Mouse (Mus musculus): ENCODE data around the gene Pgbd1. TPM values are rescaled to one million over a fixed set of nuclear protein-coding genes. Genes with fewer than 3 reads are reported as not detected.
"Not testable (repeated sequence)": the region's sequence is repeated elsewhere in the genome, so short reads cannot be mapped to it uniquely, and the experiment has no call there.

Gene Pgbd1
- total RNA-seq, 1 experiment: 1.2 TPM

DNA sequence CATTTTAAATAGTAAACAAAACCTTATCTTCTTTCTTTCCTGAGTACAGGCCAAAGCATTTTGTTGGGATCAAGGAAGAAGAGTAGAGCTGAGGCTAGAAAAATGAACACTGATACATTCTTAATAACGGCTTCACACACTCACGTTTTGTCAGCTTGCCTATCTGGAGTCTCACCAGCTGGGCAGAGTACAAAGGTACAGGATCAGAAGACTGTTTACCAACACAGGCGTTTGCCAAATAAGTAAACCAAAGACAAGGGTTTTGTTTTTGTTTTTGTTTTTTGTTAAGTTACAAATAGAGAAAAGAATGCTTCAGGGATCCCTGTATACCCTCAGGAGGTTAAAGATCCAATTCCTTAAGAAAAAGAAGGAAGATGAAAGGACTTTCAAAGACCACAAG is 39.7 kb downstream of the Pgbd1 start:
- no peak overlapping the region for H3K9ac ChIP-seq (ENCODE audit: insufficient read depth, low read depth, low read length, poor library complexity, severe bottlenecking)
- no peak for DNase-seq (ENCODE audit: low read depth, low spot score)
- in situ Hi-C loops (cut with MboI; ENCODE audit: low sequenced_read_pairs in 2 of 2, unreplicated experiment in 2 of 2): no loop called here
- H3K4me3 ChIP-seq (ENCODE audit: insufficient read depth in 1 of 2, low read depth in 1 of 2, low read length in 2 of 2, poor library complexity in 1 of 2, severe bottlenecking in 1 of 2): peak overlapping the region in 1 of 2 experiments; percentile 84; a peak in 2 of 4 replicates
- H3K4me1 ChIP-seq (ENCODE audit: control insufficient read depth in 2 of 2, insufficient read depth in 2 of 2, low read length in 2 of 2, poor library complexity in 1 of 2): no peaks in the 10 kb centered on the region; a peak in 1 of 4 replicates
- TF ChIP-seq ZNF384 (IDR thresholded peaks at IDR 0.05; ENCODE audit: low read depth, low read length): no peak
- TF ChIP-seq CHD2 (IDR thresholded peaks at IDR 0.05; ENCODE audit: low read depth, low read length): no peak
- TF ChIP-seq MAFK (IDR thresholded peaks at IDR 0.05; ENCODE audit: insufficient read depth, low read depth, low read length): no peak
- TF ChIP-seq ZC3H11A (IDR thresholded peaks at IDR 0.05; ENCODE audit: borderline replicate concordance, low read depth, low read length): no peak
- TF ChIP-seq HCFC1 (IDR thresholded peaks at IDR 0.05; ENCODE audit: borderline replicate concordance, insufficient read depth, low read length): no peak
- no peaks in the 10 kb centered on the region for H3K9me3 ChIP-seq (ENCODE audit: control insufficient read depth, insufficient read depth, low read depth, low read length)
- H3K27ac ChIP-seq (ENCODE audit: insufficient read depth, low read depth, low read length, poor library complexity, severe bottlenecking): no peak overlapping the region
- H3K36me3 ChIP-seq (ENCODE audit: control insufficient read depth, insufficient read depth, low read length, poor library complexity, severe bottlenecking): no peaks in the 10 kb centered on the region

DNA sequence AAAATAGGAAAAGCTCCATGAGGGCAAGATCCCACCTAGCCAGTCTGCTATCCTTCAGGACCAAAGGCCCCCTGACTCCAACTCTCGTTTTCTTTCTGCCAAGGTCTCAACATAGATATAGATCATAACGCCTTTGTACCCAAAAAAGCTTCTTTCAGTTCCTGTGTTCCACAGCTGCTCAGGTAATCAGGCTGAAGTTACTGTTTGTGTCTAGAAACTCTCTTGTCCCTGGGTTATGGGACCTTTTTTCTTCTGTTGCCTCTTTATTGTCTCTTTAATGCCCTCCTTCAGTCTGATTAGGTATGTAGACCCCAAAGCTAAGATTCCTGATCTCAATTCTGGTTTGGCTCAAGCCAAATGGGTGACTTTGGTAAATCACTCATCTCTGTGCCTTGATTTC is 43.4 kb downstream of the Pgbd1 start:
- TF ChIP-seq MAFK (IDR thresholded peaks at IDR 0.05; ENCODE audit: insufficient read depth, low read depth, low read length): no peak
- no peak for TF ChIP-seq ZC3H11A (IDR thresholded peaks at IDR 0.05; ENCODE audit: borderline replicate concordance, low read depth, low read length)
- TF ChIP-seq ZNF384 (IDR thresholded peaks at IDR 0.05; ENCODE audit: low read depth, low read length): no peak
- TF ChIP-seq CHD2 (IDR thresholded peaks at IDR 0.05; ENCODE audit: low read depth, low read length): no peak
- TF ChIP-seq HCFC1 (IDR thresholded peaks at IDR 0.05; ENCODE audit: borderline replicate concordance, insufficient read depth, low read length): no peak
- Histone ChIP-seq H3K4me3 (ENCODE audit: insufficient read depth in 1 of 2, low read depth in 1 of 2, low read length in 2 of 2, poor library complexity in 1 of 2, severe bottlenecking in 1 of 2) (no peak overlapping the region), H3K36me3 (ENCODE audit: control insufficient read depth, insufficient read depth, low read length, poor library complexity, severe bottlenecking) (peaks cover 3% of the 10 kb centered on the region; the same call in 1 of the 2 replicates), H3K4me1 (ENCODE audit: control insufficient read depth in 2 of 2, insufficient read depth in 2 of 2, low read length in 2 of 2, poor library complexity in 1 of 2) (no peaks in the 10 kb centered on the region; a peak in 1 of 4 replicates), H3K9me3 (ENCODE audit: control insufficient read depth, insufficient read depth, low read depth, low read length) (no peaks in the 10 kb centered on the region), H3K27ac (ENCODE audit: insufficient read depth, low read depth, low read length, poor library complexity, severe bottlenecking) (no peak overlapping the region), H3K9ac (ENCODE audit: insufficient read depth, low read depth, low read length, poor library complexity, severe bottlenecking) (no peak overlapping the region)
- DNase-seq (ENCODE audit: low read depth, low spot score): no peak
- in situ Hi-C loops (cut with MboI; ENCODE audit: low sequenced_read_pairs in 2 of 2, unreplicated experiment in 2 of 2): loop anchor here in 1 of 2 experiments (25.0 kb wide), 1 partner anchor 290 kb away; the partner anchor contains the start of genes Olfr1359 and Olfr1360

DNA sequence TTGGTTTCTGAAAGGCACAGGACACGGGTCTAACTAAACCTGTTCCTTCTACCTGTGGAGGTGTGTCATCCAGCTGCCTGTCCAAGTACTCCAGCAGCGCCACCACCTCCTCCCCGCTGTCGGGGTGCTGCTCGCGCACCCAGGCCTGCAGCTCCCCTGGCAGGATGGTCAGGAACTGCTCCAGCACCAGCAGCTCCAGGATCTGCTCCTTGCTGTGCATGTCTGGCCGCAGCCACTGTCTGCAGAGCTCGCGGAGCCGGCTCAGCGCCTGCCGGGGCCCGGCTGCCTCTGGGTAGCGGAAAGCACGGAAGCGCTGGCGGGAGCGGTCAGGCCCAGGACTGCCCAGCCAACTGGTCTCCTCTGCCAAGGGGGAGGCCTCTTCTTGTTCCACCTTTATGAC is 44.8 kb downstream of the Pgbd1 start:
- H3K9me3 ChIP-seq (ENCODE audit: control insufficient read depth, insufficient read depth, low read depth, low read length); H3K36me3 ChIP-seq (ENCODE audit: control insufficient read depth, insufficient read depth, low read length, poor library complexity, severe bottlenecking); H3K4me3 ChIP-seq (ENCODE audit: insufficient read depth in 1 of 2, low read depth in 1 of 2, low read length in 2 of 2, poor library complexity in 1 of 2, severe bottlenecking in 1 of 2); H3K4me1 ChIP-seq (ENCODE audit: control insufficient read depth in 2 of 2, insufficient read depth in 2 of 2, low read length in 2 of 2, poor library complexity in 1 of 2); H3K27ac ChIP-seq (ENCODE audit: insufficient read depth, low read depth, low read length, poor library complexity, severe bottlenecking); DNase-seq (ENCODE audit: low read depth, low spot score): not testable (repeated sequence)
- H3K9ac ChIP-seq (ENCODE audit: insufficient read depth, low read depth, low read length, poor library complexity, severe bottlenecking): 0 out of 2 replicates have a peak overlapping the region, but pooled peaks have one; percentile 18
- in situ Hi-C loops (cut with MboI; ENCODE audit: low sequenced_read_pairs in 2 of 2, unreplicated experiment in 2 of 2): loop anchor here in 1 of 2 experiments (25.0 kb wide), 1 partner anchor 291 kb away; the partner anchor contains the start of genes Olfr1359 and Olfr1360

DNA sequence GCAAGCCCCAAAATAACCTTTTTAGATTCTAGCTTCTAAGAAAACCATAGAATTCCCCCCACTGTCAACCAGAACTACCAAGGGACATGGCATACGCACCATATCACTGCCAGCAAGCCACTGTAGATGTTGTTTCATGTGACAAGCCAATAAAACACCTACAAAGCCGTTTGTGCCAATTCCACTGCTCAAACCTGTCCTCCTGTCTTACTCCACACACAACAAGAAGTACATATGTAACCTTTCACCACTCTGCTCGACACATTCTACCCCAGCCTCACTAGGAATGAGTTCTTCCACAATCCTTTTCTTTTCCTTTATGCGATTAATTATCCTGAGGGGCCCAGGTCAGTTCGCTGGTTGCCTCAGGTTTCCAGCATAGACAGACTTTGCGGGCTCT is 45.2 kb downstream of the Pgbd1 start:
- Histone ChIP-seq H3K27ac (ENCODE audit: insufficient read depth, low read depth, low read length, poor library complexity, severe bottlenecking) (no peak overlapping the region), H3K9me3 (ENCODE audit: control insufficient read depth, insufficient read depth, low read depth, low read length) (no peaks in the 10 kb centered on the region), H3K9ac (ENCODE audit: insufficient read depth, low read depth, low read length, poor library complexity, severe bottlenecking) (no peak overlapping the region), H3K36me3 (ENCODE audit: control insufficient read depth, insufficient read depth, low read length, poor library complexity, severe bottlenecking) (peaks cover 3% of the 10 kb centered on the region; the same call in 1 of the 2 replicates), H3K4me1 (ENCODE audit: control insufficient read depth in 2 of 2, insufficient read depth in 2 of 2, low read length in 2 of 2, poor library complexity in 1 of 2) (no peaks in the 10 kb centered on the region; a peak in 1 of 4 replicates), H3K4me3 (ENCODE audit: insufficient read depth in 1 of 2, low read depth in 1 of 2, low read length in 2 of 2, poor library complexity in 1 of 2, severe bottlenecking in 1 of 2) (no peak overlapping the region)
- in situ Hi-C loops (cut with MboI; ENCODE audit: low sequenced_read_pairs in 2 of 2, unreplicated experiment in 2 of 2): loop anchor here in 1 of 2 experiments (25.0 kb wide), 1 partner anchor 292 kb away; the partner anchor contains the start of genes Olfr1359 and Olfr1360
- DNase-seq (ENCODE audit: low read depth, low spot score): no peak
- TF ChIP-seq MAFK (IDR thresholded peaks at IDR 0.05; ENCODE audit: insufficient read depth, low read depth, low read length) (no peak), ZNF384 (IDR thresholded peaks at IDR 0.05; ENCODE audit: low read depth, low read length) (no peak), HCFC1 (IDR thresholded peaks at IDR 0.05; ENCODE audit: borderline replicate concordance, insufficient read depth, low read length) (no peak)

GRCm38 (mm10) chr13:21395211-21395610 is 45.6 kb downstream of the Pgbd1 start:
- Histone ChIP-seq H3K36me3 (ENCODE audit: control insufficient read depth, insufficient read depth, low read length, poor library complexity, severe bottlenecking) (peaks cover 3% of the 10 kb centered on the region; the same call in 1 of the 2 replicates), H3K4me1 (ENCODE audit: control insufficient read depth in 2 of 2, insufficient read depth in 2 of 2, low read length in 2 of 2, poor library complexity in 1 of 2) (no peaks in the 10 kb centered on the region), H3K4me3 (ENCODE audit: insufficient read depth in 1 of 2, low read depth in 1 of 2, low read length in 2 of 2, poor library complexity in 1 of 2, severe bottlenecking in 1 of 2) (no peak overlapping the region), H3K27ac (ENCODE audit: insufficient read depth, low read depth, low read length, poor library complexity, severe bottlenecking) (no peak overlapping the region), H3K9ac (ENCODE audit: insufficient read depth, low read depth, low read length, poor library complexity, severe bottlenecking) (no peak overlapping the region), H3K9me3 (ENCODE audit: control insufficient read depth, insufficient read depth, low read depth, low read length) (no peaks in the 10 kb centered on the region)
- in situ Hi-C loops (cut with MboI; ENCODE audit: low sequenced_read_pairs in 2 of 2, unreplicated experiment in 2 of 2): loop anchor here in 1 of 2 experiments (25.0 kb wide), 1 partner anchor 292 kb away; the partner anchor contains the start of genes Olfr1359 and Olfr1360
- TF ChIP-seq CHD2 (IDR thresholded peaks at IDR 0.05; ENCODE audit: low read depth, low read length) (no peak), ZC3H11A (IDR thresholded peaks at IDR 0.05; ENCODE audit: borderline replicate concordance, low read depth, low read length) (no peak), MAFK (IDR thresholded peaks at IDR 0.05; ENCODE audit: insufficient read depth, low read depth, low read length) (no peak), HCFC1 (IDR thresholded peaks at IDR 0.05; ENCODE audit: borderline replicate concordance, insufficient read depth, low read length) (no peak), ZNF384 (IDR thresholded peaks at IDR 0.05; ENCODE audit: low read depth, low read length) (no peak)
- no peak for DNase-seq (ENCODE audit: low read depth, low spot score)

Measured in ES-E14 (cell line).